Mouse (Mus musculus): ENCODE measurements around the gene Rpl35a.

DNA sequence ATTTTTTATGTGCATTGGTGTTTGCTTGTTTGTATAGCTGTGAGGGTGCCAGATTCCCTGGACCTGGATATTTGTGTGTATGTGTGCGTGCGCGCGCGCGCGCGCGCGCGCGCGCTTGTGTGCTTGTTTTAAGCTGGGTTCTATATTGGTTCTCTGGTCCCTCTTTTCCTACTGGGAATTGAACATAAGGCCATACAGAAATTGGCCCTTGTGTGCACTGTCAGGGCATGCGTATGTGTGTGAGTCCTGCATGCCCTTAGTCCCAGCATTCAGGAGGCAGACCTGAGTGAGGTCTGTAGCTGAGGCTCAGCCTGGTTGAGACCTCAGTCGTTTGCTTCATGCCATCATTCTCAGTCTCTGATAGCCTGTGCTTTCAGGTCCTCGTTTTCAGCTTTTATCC, 1.8 kb downstream of the Rpl35a start:
- TF ChIP-seq CHD2 (IDR thresholded peaks at IDR 0.05; ENCODE audit: low read depth, low read length) = no peak
- no peak for TF ChIP-seq ZNF384 (IDR thresholded peaks at IDR 0.05; ENCODE audit: low read depth, low read length)

Measured in ES-E14 (cell line).